Mouse (Mus musculus): ENCODE measurements at regions not wholly inside any gene's neighbourhood (a gene's known extent, or its start where the extent isn't known, plus 50 kb on each side); places are given as distances from the start of the nearest gene placed in this dataset.

- TF ChIP-seq CTCF (IDR thresholded peaks at IDR 0.05; ENCODE audit: control insufficient read depth, insufficient read depth, insufficient replicate concordance, low read depth, low read length) (no peak), POLR2A (IDR thresholded peaks at IDR 0.05; ENCODE audit: control insufficient read depth, low read depth, low read length) (no peak)
Observed at GRCm38 (mm10) chr5:149338697-149339078, 72.9 kb upstream of the Medag start.
